Mouse (Mus musculus) cerebellum, adult 2 months (tissue): Measurements from ENCODE around the gene Olfr1297. TPM values are rescaled to one million over a fixed set of nuclear protein-coding genes. Genes with fewer than 3 reads are reported as not detected.

Source experiments
- DNase-seq, 2 experiments: peaks; one replicate each; pipeline ENCODE4 v3.0.0; 2021
- H3K27ac ChIP-seq: fragments of 200-500 bp; 2 replicates; pipeline ENCODE4 v1.5.1; 2012; ENCODE audit warnings: low read length, control low read depth, inconsistent platforms; ENCODE audit not compliant: insufficient read depth
- H3K27me3 ChIP-seq: fragments of 200-500 bp; 2 replicates; pipeline ENCODE4 v1.6.1; 2012; ENCODE audit warnings: inconsistent platforms, mild to moderate bottlenecking, low read length, moderate library complexity; ENCODE audit not compliant: control insufficient read depth, insufficient read depth
- H3K4me1 ChIP-seq: fragments of 200-500 bp; 2 replicates; pipeline ENCODE4 v1.6.1; 2011; ENCODE audit warnings: low read length; ENCODE audit not compliant: control insufficient read depth, insufficient read depth
- H3K4me3 ChIP-seq: fragments of 200-500 bp; replicated peaks from 2 replicates; pipeline ENCODE3; 2011; ENCODE audit warnings: mild to moderate bottlenecking, low read depth, low read length, control low read depth; ENCODE audit not compliant: insufficient read depth
- CTCF ChIP-seq: fragments of 200-500 bp; IDR thresholded peaks from 2 replicates; pipeline ENCODE4 v1.5.1; 2011; ENCODE audit warnings: low read depth, mild to moderate bottlenecking, control low read depth, low read length, moderate library complexity, borderline replicate concordance; ENCODE audit not compliant: insufficient read depth
- POLR2A ChIP-seq: fragments of 200-500 bp; IDR thresholded peaks from 2 replicates; pipeline ENCODE4 v1.6.1; 2011; ENCODE audit warnings: low read length, control low read depth, borderline replicate concordance; ENCODE audit not compliant: insufficient read depth
- WGBS: fragments of 180-500 bp; shearing (Covaris S2); methylation state at CpG from one replicate; pipeline ENCODE4 v1.1.7; 2018; 5-methylcytosine and 5-hydroxymethylcytosine counted together
- polyA plus RNA-seq: library from polyadenylated mRNA; depleted of rRNA; stranded (reverse); fragments of >200 nt; gene quantifications from 2 replicates; pipeline ENCODE4 v1.2.3, GENCODE M21; 2012; rRNA removed

Gene Olfr1297
- not detected in 2 replicates for polyA plus RNA-seq

DNA sequence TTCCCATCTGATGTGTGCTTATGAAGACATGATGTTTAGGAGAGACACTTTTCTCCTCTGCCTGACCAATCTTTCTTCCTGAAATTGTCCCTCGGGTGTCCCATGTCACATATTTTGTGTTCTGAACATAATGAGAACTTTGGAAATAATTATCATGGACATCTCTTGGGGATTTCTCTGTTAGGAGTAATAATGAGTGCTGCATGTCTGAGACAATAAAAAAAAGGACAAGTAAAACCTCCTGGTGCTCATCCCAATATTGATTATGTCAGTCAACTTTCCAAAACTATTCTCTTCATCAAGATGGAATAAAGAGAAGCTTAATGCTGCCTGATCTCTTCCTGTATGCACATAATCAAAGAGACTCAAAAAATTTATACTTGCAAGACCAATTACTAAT, at the start of gene Olfr1297:
Olfr1297 (minus strand) TSS at position 101 of the 400 bp plus-strand sequence.
- Histone ChIP-seq H3K4me1 (no peaks in the 10 kb centered on the region), H3K4me3 (no peak within 1 kb of the TSS), H3K27ac (no peak within 1 kb of the TSS), H3K27me3 (no peaks in the 10 kb centered on the region)
- DNase-seq: no peak
- WGBS: 58% methylated on average over 1 of the region's 1 CpGs
- TF ChIP-seq CTCF: no peak
- TF ChIP-seq POLR2A: no peak

DNA sequence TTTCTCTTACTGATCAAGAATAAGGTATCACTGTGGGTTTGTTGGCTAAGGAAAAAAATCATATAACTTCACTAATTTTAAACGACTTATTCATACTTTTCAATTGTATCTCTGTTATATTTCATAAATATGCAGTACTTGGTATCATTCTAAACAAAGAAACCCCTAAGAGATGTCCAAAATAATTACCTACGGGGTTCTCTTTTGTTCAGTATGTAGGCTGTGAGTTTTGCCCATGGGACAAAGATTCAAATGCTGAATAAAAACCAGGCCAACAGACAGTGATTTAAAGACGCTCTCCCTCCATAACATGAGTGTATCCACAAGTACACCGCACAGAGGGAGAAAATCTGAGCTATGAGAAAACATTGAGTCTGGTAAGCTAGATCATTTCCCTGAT, 34.8 kb upstream of the Olfr1297 start, which contains the start of gene Olfr1299:
Olfr1299 (plus strand) TSS at position 301 of the 400 bp plus-strand sequence.
- Histone ChIP-seq H3K27ac (no peak within 1 kb of the TSS), H3K27me3 (no peaks in the 10 kb centered on the region), H3K4me3 (no peak within 1 kb of the TSS), H3K4me1 (no peaks in the 10 kb centered on the region)
- no peak for DNase-seq
- TF ChIP-seq CTCF (no peak), POLR2A (no peak)
- WGBS: 78% methylated on average over 4 of the region's 4 CpGs

DNA sequence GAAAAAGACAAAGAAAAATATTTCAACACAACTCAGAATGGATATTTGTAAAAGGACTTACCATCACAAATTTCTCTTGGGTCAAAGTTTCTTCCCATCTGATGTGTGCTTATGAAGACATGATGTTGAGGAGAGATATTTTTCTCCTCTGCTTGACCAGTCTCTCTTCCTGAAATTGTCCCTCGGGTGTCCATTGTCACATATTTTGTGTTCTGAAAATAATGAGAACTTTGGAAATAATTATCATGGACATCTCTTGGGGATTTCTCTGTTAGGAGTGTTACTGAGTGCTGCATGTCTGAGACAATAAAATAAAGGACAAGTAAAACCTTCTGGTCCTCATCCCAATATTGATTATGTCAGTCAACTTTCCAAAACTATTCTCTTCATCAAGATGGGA, 22.8 kb upstream of the Olfr1297 start, which contains the start of gene Olfr1298:
Olfr1298 (minus strand) TSS at position 101 of the 400 bp plus-strand sequence.
- Histone ChIP-seq H3K27ac (no peak within 1 kb of the TSS), H3K4me3 (no peak within 1 kb of the TSS), H3K27me3 (no peaks in the 10 kb centered on the region), H3K4me1 (no peaks in the 10 kb centered on the region)
- TF ChIP-seq POLR2A: no peak
- TF ChIP-seq CTCF: no peak
- DNase-seq: no peak
- WGBS: 88% methylated on average over 1 of the region's 1 CpGs

DNA sequence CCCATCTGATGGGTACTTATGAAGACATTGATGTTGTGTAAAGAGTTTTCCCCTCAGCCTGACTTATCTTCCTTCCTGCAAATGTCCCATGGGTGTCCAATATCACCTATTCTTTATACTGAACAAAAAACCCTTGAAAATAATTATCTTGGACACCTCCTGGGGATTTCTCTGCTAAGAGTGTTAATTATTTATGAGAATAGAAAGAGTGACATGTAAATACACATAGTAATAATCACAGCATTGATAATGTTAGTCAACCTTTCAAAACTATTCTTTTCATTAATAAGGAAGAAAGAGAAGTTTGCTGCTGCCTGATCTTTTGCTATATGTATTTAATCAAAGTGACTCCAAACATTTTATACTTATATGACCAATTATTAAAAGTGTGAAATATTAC, 56.7 kb downstream of the Olfr1297 start, which contains the start of gene Olfr1295:
Olfr1295 (minus strand) TSS at position 101 of the 400 bp plus-strand sequence.
- no peaks in the 10 kb centered on the region for H3K27me3 ChIP-seq
- H3K4me3 ChIP-seq: no peak within 1 kb of the TSS
- DNase-seq: no peak
- no peak for TF ChIP-seq CTCF
- no peak for TF ChIP-seq POLR2A
- no peak within 1 kb of the TSS for H3K27ac ChIP-seq
- no peaks in the 10 kb centered on the region for H3K4me1 ChIP-seq

Other genes starting within 250 kb of the Olfr1297 start
- not detected in 2 replicates for gene Olfr1286, start 203.4 kb downstream of the Olfr1297 start, polyA plus RNA-seq
- not detected in 2 replicates for gene Olfr1287, start 177.4 kb downstream of the Olfr1297 start, polyA plus RNA-seq
- gene Olfr1288, start 152.4 kb downstream of the Olfr1297 start, polyA plus RNA-seq: not detected in 2 replicates
- not detected in 2 replicates for gene Olfr1289, start 145.7 kb downstream of the Olfr1297 start, polyA plus RNA-seq
- gene Olfr1290, start 132.7 kb downstream of the Olfr1297 start, polyA plus RNA-seq: not detected in 2 replicates
- not detected in 2 replicates for gene Olfr1291-ps1, start 129.3 kb downstream of the Olfr1297 start, polyA plus RNA-seq
- gene Olfr1293-ps, start 101.3 kb downstream of the Olfr1297 start, polyA plus RNA-seq: not detected in 2 replicates
- not detected in 2 replicates for gene Olfr1294, start 86.2 kb downstream of the Olfr1297 start, polyA plus RNA-seq
- not detected in 2 replicates for gene Olfr1295, start 56.8 kb downstream of the Olfr1297 start, polyA plus RNA-seq
- not detected in 2 replicates for gene Olfr1298, start 22.7 kb upstream of the Olfr1297 start, polyA plus RNA-seq
- gene Olfr1299, start 34.9 kb upstream of the Olfr1297 start, polyA plus RNA-seq: not detected in 2 replicates
- gene Olfr1301, start 124.5 kb upstream of the Olfr1297 start, polyA plus RNA-seq: not detected in 2 replicates
- gene Olfr1302, start 150.9 kb upstream of the Olfr1297 start, polyA plus RNA-seq: not detected in 2 replicates
- gene Olfr1303, start 193.8 kb upstream of the Olfr1297 start, polyA plus RNA-seq: not detected in 2 replicates